Mouse (Mus musculus): ENCODE measurements at regions not wholly inside any gene's neighbourhood (a gene's known extent, or its start where the extent isn't known, plus 50 kb on each side); places are given as distances from the start of the nearest gene placed in this dataset.

DNA sequence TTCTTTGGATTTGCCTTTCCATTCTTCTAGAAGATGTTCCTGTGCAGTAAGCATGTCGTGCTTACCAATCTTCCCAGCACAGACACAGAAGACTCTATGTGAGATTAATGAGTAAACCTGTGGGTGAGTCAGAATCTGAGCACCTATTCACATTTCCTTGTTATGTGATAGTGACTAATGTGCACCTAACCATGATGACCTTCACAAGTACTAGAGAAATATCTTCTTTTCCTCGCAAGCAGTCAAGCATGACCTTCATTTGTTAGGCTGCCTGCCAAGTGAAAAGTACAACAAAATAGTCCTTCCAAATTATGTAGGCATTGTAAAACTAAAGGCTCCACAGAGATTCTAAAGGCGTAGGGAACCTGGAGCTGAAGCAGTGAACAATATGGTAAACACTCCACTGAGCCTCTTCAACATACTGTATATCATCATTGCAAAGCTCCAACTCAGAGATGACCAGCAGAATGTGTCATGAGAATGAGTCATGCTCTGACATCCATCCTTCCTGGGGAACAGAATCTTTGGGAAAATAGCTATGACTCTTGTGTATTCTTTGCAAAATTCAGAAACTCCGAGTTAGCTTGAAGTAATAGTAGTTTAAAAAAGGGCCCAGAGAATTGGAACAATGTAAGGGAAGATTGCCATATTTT, 480.0 kb upstream of the Slit2 start:
- no peak for DNase-seq (ENCODE audit: extremely low spot score, low read depth, low spot score)

GRCm38 (mm10) chr5:47508689-47509301, 474.1 kb upstream of the Slit2 start:
- DNase-seq (ENCODE audit: extremely low spot score, low read depth, low spot score): no peak

- DNase-seq (ENCODE audit: extremely low spot score, low read depth, low spot score): no peak
Measured at GRCm38 (mm10) chr5:47522161-47522942, 460.6 kb upstream of the Slit2 start.

GRCm38 (mm10) chr5:47528671-47529070, 454.3 kb upstream of the Slit2 start:
- no peak for DNase-seq (ENCODE audit: extremely low spot score, low read depth, low spot score)

GRCm38 (mm10) chr5:47537532-47537931, 445.4 kb upstream of the Slit2 start:
- DNase-seq (ENCODE audit: extremely low spot score, low read depth, low spot score): no peak

- DNase-seq (ENCODE audit: extremely low spot score, low read depth, low spot score): no peak
Measured at GRCm38 (mm10) chr5:47542248-47542647, 440.7 kb upstream of the Slit2 start.

GRCm38 (mm10) chr5:47556717-47557116, 426.2 kb upstream of the Slit2 start:
- no peak for DNase-seq (ENCODE audit: extremely low spot score, low read depth, low spot score)

- DNase-seq (ENCODE audit: extremely low spot score, low read depth, low spot score): no peak
Measured at GRCm38 (mm10) chr5:47557152-47557800, 425.7 kb upstream of the Slit2 start.

All from hindlimb bud, embryonic 11.5 days (tissue).